In the genomic region with DNA sequence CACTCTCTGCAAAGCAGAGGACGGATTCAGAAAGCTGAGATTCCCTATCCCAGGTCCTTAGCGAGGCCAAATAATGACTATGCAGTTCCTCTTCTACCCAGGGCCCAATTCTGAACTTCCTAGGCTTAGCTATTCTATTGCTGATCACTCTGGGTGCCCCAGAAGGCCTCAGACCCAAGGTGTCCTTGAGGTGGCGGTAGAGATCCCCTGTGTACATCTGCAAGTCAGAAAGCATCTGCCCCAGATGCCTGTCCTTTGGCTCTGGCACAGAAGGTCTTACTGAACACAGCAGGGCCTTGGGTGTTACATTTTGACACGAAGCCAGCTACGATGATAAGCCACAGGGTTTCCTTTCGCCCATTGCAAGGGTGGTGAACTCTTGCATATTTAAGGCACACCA, we compare ENCODE assay signal across 11 mouse cellular contexts. TPM values are rescaled to one million over a fixed set of nuclear protein-coding genes. Genes with fewer than 3 reads are reported as not detected.
DNase-seq lines count a peak whose midpoint lies in the region; ATAC-seq lines count a peak whose summit lies in the region.
"Had no signal": no experiment of that assay in that cellular context is flagged by ENCODE, and none has a peak within 500 bp of the region (broad histone marks: within the 10 kb centered on the region; RNA-seq: fewer than 3 reads in every experiment).

No protein-coding gene starts in this region.

- peaks cover 12% of the 10 kb centered on the region; the same call in 1 of the 2 replicates for H3K4me1 ChIP-seq in heart, embryonic 11.5 days (ENCODE audit: control insufficient read depth, insufficient read depth, low read length)
- peaks cover 28% of the 10 kb centered on the region for H3K4me1 ChIP-seq in hindbrain, embryonic 10.5 days (replicated peaks)

- peak; percentile 36 for DNase-seq in heart, postnatal 4 days
- DNase-seq in CD4-positive helper T cell, adult 2 months (ENCODE audit: low read depth, low spot score): peak; percentile 43
- DNase-seq in adrenal gland, adult 8-10 months: peak; percentile 65
- no peak for DNase-seq in right cerebral cortex, postnatal 10 days (ENCODE audit: low spot score in 2 of 2)
- DNase-seq in yolk sac, embryonic 10.5 days (ENCODE audit: low spot score): no peak
- DNase-seq in hindbrain, embryonic 10.5 days (ENCODE audit: low spot score): no peak

- H3K36me3 ChIP-seq in heart, embryonic 11.5 days (ENCODE audit: control insufficient read depth, insufficient read depth, low read length): no peaks in the 10 kb centered on the region
- H3K36me3 ChIP-seq in hindbrain, embryonic 10.5 days: no peaks in the 10 kb centered on the region
- H3K36me3 ChIP-seq: hindbrain, embryonic 12.5 days; limb, embryonic 13.5 days had no signal

- H3K4me2 ChIP-seq in heart, embryonic 11.5 days: no peak overlapping the region
- H3K4me2 ChIP-seq: limb, embryonic 13.5 days had no signal

- WGBS in heart, embryonic 11.5 days (ENCODE audit: insufficient replicate concordance): 33% methylated on average over 6 of the region's 6 CpGs
- 40% methylated on average over 6 of the region's 6 CpGs for WGBS in hindbrain, embryonic 10.5 days

- H3K4me3 ChIP-seq in heart, embryonic 11.5 days (ENCODE audit: low read depth, low read length): no peak overlapping the region
- no peak overlapping the region for H3K4me3 ChIP-seq in hindbrain, embryonic 10.5 days
- H3K4me3 ChIP-seq: hindbrain, embryonic 12.5 days; limb, embryonic 13.5 days had no signal

- no peak for ATAC-seq in heart, embryonic 11.5 days (replicated peaks; ENCODE audit: insufficient number of reproducible peaks, low FRiP score, low TSS enrichment)
- ATAC-seq in megakaryocyte-erythroid progenitor cell, adult 5-6 weeks (replicated peaks; ENCODE audit: low FRiP score, low TSS enrichment, poor library complexity, severe bottlenecking): peak; percentile 89

- H3K27ac ChIP-seq in heart, embryonic 11.5 days (ENCODE audit: low read depth, low read length): no peak overlapping the region
- H3K27ac ChIP-seq in hindbrain, embryonic 10.5 days: no peak overlapping the region
- H3K27ac ChIP-seq: hindbrain, embryonic 12.5 days had no signal

- H3K27me3 ChIP-seq in heart, embryonic 11.5 days (ENCODE audit: control insufficient read depth, insufficient read depth, low read length): peaks cover 23% of the 10 kb centered on the region
- peaks cover 56% of the 10 kb centered on the region for H3K27me3 ChIP-seq in hindbrain, embryonic 10.5 days (ENCODE audit: insufficient read depth, poor library complexity, severe bottlenecking)

- H3K9me3 ChIP-seq in heart, embryonic 11.5 days (replicated peaks; ENCODE audit: control insufficient read depth, low read length): no peaks in the 10 kb centered on the region
- no peaks in the 10 kb centered on the region for H3K9me3 ChIP-seq in hindbrain, embryonic 10.5 days
- H3K9me3 ChIP-seq: hindbrain, embryonic 12.5 days; limb, embryonic 13.5 days had no signal

- H3K9ac ChIP-seq in heart, embryonic 11.5 days (ENCODE audit: low read depth, low read length): no peak overlapping the region
- H3K9ac ChIP-seq: hindbrain, embryonic 12.5 days had no signal

RNA-seq across cellular contexts. Expression of a gene that starts 3.1 kb away (rescaled TPM):
- total RNA-seq in heart, postnatal 4 days (2021): not detected
- not detected in 2 replicates for polyA plus RNA-seq in heart, embryonic 11.5 days (2014; fragmentation: Nextera tagmentation; extraction: Ambion mirVana)
- 1 to 10 TPM; 1.1 to 3.0 (median 1.4) TPM for total RNA-seq in adrenal gland, adult 8-10 months (2022)
- total RNA-seq in megakaryocyte-erythroid progenitor cell, adult 5-6 weeks (2014; fragmentation: Nextera tagmentation): not detected in 2 replicates
- not detected in 2 replicates for total RNA-seq in megakaryocyte-erythroid progenitor cell, adult 5-6 weeks (2017)
- 0.13 TPM in 1 of 2 replicates, not detected in the other for polyA plus RNA-seq in hindbrain, embryonic 10.5 days (2016; fragmentation: Nextera tagmentation; extraction: Ambion mirVana)

RNA-seq across cellular contexts. Expression of a gene that starts 14.3 kb away (rescaled TPM):
- total RNA-seq in heart, postnatal 4 days (2021): 10 to 100 TPM; 16.1 to 18.8 TPM
- 64.3 and 72.5 TPM in 2 replicates for polyA plus RNA-seq in heart, embryonic 11.5 days (2014; fragmentation: Nextera tagmentation; extraction: Ambion mirVana)
- total RNA-seq in adrenal gland, adult 8-10 months (2022): 10 to 100 TPM; 46.5 to 54.7 (median 50.7) TPM
- total RNA-seq in megakaryocyte-erythroid progenitor cell, adult 5-6 weeks (2014; fragmentation: Nextera tagmentation): 57.0 and 70.4 TPM in 2 replicates
- 21.1 and 34.2 TPM in 2 replicates for total RNA-seq in megakaryocyte-erythroid progenitor cell, adult 5-6 weeks (2017)
- polyA plus RNA-seq in hindbrain, embryonic 10.5 days (2016; fragmentation: Nextera tagmentation; extraction: Ambion mirVana): 125 and 138 TPM in 2 replicates

RNA-seq across cellular contexts. Expression of a gene that starts 38.9 kb away (rescaled TPM):
- 10 to 100 TPM; 17.7 to 19.8 TPM for total RNA-seq in heart, postnatal 4 days (2021)
- 24.1 and 32.7 TPM in 2 replicates for polyA plus RNA-seq in heart, embryonic 11.5 days (2014; fragmentation: Nextera tagmentation; extraction: Ambion mirVana)
- total RNA-seq in adrenal gland, adult 8-10 months (2022): 10 to 100 TPM; 21.8 to 30.1 (median 25.7) TPM
- 22.0 and 23.2 TPM in 2 replicates for total RNA-seq in megakaryocyte-erythroid progenitor cell, adult 5-6 weeks (2014; fragmentation: Nextera tagmentation)
- total RNA-seq in megakaryocyte-erythroid progenitor cell, adult 5-6 weeks (2017): 37.6 and 45.7 TPM in 2 replicates
- polyA plus RNA-seq in hindbrain, embryonic 10.5 days (2016; fragmentation: Nextera tagmentation; extraction: Ambion mirVana): 33.8 and 40.1 TPM in 2 replicates

RNA-seq across cellular contexts. Expression of a gene that starts 45.0 kb away (rescaled TPM):
- under 1 TPM; 0.48 to 0.79 TPM for total RNA-seq in heart, postnatal 4 days (2021)
- polyA plus RNA-seq in heart, embryonic 11.5 days (2014; fragmentation: Nextera tagmentation; extraction: Ambion mirVana): 1.2 and 1.3 TPM in 2 replicates
- 10 to 100 TPM in 3 of 4 experiments, 1 to 10 TPM in 1; 5.8 to 22.3 (median 14.0) TPM for total RNA-seq in adrenal gland, adult 8-10 months (2022)
- total RNA-seq in megakaryocyte-erythroid progenitor cell, adult 5-6 weeks (2014; fragmentation: Nextera tagmentation): 6.4 and 11.9 TPM in 2 replicates
- 3.4 TPM in 1 of 2 replicates, not detected in the other for total RNA-seq in megakaryocyte-erythroid progenitor cell, adult 5-6 weeks (2017)
- 0.71 and 0.78 TPM in 2 replicates for polyA plus RNA-seq in hindbrain, embryonic 10.5 days (2016; fragmentation: Nextera tagmentation; extraction: Ambion mirVana)
- polyA plus RNA-seq: neural tube, embryonic 14.5 days had no signal

RNA-seq across cellular contexts. Expression of a gene that starts 52.3 kb away (rescaled TPM):
- total RNA-seq in heart, postnatal 4 days (2021): 10 to 100 TPM; 17.7 to 18.0 TPM
- 5.8 and 6.7 TPM in 2 replicates for polyA plus RNA-seq in heart, embryonic 11.5 days (2014; fragmentation: Nextera tagmentation; extraction: Ambion mirVana)
- total RNA-seq in adrenal gland, adult 8-10 months (2022): 10 to 100 TPM; 79.6 to 95.9 (median 87.5) TPM
- 22.5 and 26.6 TPM in 2 replicates for total RNA-seq in megakaryocyte-erythroid progenitor cell, adult 5-6 weeks (2014; fragmentation: Nextera tagmentation)
- 4.8 and 10.8 TPM in 2 replicates for total RNA-seq in megakaryocyte-erythroid progenitor cell, adult 5-6 weeks (2017)
- 3.0 and 3.4 TPM in 2 replicates for polyA plus RNA-seq in hindbrain, embryonic 10.5 days (2016; fragmentation: Nextera tagmentation; extraction: Ambion mirVana)

Comparison
In these comparisons a context has a peak if more than half of its experiments do, and no peak if none do; other contexts are left out.
1. DNase-seq: peak in heart, postnatal 4 days (single experiment), CD4-positive helper T cell, adult 2 months (single experiment) and adrenal gland, adult 8-10 months (single experiment); none in right cerebral cortex, postnatal 10 days (0 of 2), yolk sac, embryonic 10.5 days (single experiment) and hindbrain, embryonic 10.5 days (single experiment).